Mouse (Mus musculus) c-Kit-positive CD71-positive TER-119-positive erythroid progenitor cells, embryonic 14.5 days (primary cell): ENCODE data around the gene Hes2.
A peak's percentile ranks its signal among the peaks of the same experiment; 100 is the strongest.

Experiments
- DNase-seq: peaks from one replicate; pipeline ENCODE4 v3.0.0-alpha.2; 2013; ENCODE audit warnings: low spot score

Gene Hes2

GRCm38 (mm10) chr4:152158585-152159284, at the start of gene Hes2:
Hes2 (plus strand) TSS chr4:152158867.
- DNase-seq: no peak

DNA sequence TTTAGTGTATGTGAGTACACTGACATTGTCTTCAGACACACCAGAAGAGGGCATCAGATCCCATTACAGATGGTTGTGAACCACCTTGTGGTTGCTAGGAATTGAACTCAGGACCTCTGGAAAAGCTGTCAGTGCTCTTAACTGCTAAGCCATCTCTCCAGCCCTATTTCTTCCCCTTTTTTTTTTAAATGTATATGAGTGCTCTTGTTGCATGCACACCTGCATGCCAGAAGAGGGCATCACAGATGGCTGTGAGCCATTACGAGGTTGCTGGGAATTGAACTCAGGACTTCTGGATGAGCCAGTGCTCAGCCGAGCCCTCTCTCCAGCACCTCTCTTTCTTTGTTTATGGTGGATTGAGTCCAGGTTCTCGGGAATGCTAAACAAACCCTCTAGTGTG, 49.2 kb upstream of the Hes2 start:
- DNase-seq: no peak

GRCm38 (mm10) chr4:152110689-152111088, 48.0 kb upstream of the Hes2 start:
- peak; percentile 72 for DNase-seq

GRCm38 (mm10) chr4:152112329-152112728, 46.3 kb upstream of the Hes2 start:
- DNase-seq: no peak

DNA sequence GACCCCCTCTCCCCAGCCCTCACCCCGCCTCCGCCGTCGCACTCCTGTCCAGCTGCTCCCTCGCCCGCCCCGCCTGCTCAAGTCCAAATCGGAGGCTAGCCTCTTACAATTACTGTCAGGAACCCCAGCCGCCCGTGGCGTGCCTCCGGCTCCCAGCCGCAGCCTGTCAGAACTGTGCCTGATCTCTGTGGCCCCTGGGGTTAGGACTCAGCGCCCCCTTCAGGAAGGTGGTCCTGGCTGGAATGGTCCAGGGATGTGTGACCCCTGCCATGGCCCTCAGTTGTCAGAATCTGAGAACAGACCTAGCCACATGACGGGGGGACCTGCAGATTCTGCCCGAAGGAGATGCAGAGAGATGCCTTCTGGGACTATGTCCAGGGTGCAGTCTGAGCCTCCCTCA, 44.6 kb upstream of the Hes2 start:
- no peak for DNase-seq

GRCm38 (mm10) chr4:152115921-152116612, 42.6 kb upstream of the Hes2 start, which contains the start of gene Tnfrsf25:
Tnfrsf25 (plus strand) TSS chr4:152115934.
- DNase-seq: no peak

DNA sequence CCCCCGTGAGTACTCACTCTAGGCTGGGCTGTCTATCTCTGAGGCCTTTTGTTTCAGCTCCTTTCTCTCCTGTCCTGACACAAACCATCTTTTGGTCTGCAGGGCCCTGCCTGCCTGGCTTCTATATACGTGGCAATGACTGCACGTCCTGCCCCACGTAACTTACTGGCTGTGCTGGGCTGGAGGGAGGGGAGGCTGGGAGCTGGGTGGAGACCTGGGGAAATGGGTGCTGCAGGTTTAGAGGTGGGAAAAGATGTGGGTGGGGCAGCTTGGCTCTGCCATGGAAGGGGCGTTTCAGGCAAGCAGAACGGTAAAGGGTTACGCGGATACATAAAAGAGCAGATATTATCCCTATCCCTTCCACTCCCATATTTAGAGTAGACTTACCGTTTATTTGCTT, 41.1 kb upstream of the Hes2 start:
- no peak for DNase-seq

DNA sequence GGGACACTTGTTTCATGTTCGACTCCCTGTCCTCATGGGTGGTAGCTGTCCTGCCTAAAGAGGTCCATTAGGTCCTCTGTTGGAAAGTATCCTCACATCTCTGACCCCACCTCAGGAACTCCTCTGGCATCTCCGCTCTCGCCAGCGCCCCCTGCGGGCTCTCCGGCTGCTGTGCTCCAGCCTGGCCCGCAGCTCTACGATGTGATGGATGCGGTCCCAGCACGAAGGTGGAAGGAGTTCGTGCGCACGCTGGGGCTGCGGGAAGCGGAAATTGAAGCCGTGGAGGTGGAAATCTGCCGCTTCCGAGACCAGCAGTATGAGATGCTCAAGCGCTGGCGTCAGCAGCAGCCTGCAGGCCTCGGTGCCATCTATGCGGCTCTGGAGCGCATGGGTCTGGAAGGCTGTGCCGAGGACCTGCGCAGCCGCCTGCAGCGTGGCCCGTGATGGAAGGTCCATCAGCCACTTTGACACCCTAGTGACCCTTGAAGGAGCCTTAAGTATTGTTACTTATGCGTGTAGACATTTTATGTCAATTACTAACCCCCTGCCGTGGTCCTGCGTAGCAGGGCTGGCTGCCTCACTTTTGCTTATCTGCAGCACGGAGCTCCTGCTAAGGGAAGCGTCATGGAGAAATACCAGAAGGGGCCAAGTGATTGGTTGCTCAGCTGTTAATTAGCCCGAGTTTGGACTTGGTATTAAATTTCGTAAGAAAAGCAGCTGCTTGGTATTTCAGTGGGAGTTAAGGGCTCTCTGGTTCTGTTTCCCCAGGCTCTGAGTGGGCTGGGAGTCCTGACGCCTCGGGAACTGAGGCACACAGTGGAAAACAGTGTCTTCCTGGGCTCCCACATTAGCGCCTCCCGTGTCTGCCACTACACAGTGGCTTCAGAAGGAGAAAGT, 39.0 kb upstream of the Hes2 start:
- DNase-seq: no peak

GRCm38 (mm10) chr4:152120311-152121182, 38.1 kb upstream of the Hes2 start:
- no peak for DNase-seq

DNA sequence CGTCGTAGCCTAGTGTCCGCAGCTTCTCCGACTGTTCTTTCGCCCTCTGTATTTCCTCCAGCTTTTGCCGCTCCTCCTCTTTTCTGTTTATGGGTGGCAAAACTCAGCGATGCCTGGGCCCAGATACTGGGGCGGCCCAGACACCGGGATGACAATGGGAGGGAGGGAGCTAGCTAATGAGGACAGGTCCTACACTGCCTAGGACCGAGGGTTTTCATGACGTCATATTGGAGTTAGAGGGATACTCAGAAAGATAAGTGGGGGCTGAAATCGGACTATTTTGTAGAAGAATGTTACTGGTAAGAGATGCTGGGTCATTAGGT, 37.5 kb upstream of the Hes2 start:
- DNase-seq: no peak

GRCm38 (mm10) chr4:152124361-152124961, 34.2 kb upstream of the Hes2 start:
- DNase-seq: no peak

- no peak for DNase-seq
Observed at GRCm38 (mm10) chr4:152125161-152126025, 33.3 kb upstream of the Hes2 start.

DNA sequence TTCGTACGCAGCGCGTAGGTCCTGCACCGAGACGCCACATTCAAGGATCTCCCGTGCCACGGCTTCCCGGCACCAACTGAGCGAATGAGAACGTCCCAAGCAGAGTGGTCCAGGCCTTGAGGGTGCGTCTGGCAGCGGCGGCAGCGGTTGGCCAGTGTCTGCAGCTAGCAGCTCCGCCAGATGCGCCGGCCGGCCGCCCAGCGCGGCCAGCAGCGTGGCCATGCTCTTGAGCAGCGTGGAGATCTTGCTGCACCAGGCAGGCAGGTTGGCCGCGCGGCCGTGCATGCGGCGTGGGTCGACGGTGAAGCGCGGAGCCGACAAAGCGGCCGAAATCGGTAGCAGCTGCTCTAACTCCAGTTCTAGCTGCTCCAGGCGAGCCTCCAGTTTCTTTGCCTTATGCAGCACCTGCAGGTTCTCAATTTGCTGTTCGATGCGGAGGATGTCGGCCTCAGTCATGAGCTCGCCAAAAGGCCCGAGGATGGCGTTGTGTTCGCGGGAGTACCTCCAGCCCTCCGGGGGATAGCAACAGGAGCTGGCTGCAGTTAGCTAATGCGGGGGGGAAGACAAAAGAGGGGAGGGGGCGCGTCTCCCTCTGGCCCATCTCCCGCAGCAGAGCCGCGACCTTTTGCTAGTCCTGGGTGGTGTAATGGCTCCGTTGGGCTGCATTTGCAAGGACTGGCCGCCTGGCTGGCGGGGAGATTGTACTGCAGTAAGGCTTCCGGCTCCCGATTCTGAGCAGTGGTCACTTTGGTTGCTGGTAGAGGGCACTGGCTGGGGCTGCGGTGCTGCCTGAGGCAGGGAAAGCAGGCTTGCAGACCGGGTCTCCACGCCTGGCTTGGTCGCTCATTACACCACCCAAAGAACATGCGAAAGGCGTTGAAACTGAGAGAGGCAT, 32.4 kb upstream of the Hes2 start:
- DNase-seq: no peak

- no peak for DNase-seq
Observed at GRCm38 (mm10) chr4:152127884-152128283, 30.8 kb upstream of the Hes2 start.

DNA sequence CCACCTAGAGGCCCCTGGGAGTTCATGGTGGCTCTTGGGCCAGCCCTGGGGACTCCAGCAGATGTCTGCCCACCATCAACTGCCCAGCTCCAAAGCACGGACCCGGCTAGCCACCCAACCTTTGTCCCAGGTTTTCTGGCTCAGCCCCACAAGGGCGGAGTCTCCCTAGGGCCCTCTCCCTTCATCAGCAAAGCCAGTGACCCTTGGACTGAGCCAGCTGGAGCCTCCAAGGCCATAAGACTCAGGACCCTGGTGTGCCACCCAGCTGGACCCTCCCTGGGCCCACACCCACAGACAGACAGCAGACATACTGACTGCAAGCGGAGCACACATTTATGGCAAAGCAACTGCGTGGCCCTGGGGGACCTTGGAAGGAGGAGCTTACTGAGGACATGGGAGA, 29.9 kb upstream of the Hes2 start:
- DNase-seq: no peak

GRCm38 (mm10) chr4:152129395-152129930, 29.2 kb upstream of the Hes2 start:
- DNase-seq: no peak

GRCm38 (mm10) chr4:152130771-152131653, 27.7 kb upstream of the Hes2 start:
- DNase-seq: no peak
